Mouse (Mus musculus): ENCODE measurements around the gene Arhgdia.

Arhgdia gene

DNA sequence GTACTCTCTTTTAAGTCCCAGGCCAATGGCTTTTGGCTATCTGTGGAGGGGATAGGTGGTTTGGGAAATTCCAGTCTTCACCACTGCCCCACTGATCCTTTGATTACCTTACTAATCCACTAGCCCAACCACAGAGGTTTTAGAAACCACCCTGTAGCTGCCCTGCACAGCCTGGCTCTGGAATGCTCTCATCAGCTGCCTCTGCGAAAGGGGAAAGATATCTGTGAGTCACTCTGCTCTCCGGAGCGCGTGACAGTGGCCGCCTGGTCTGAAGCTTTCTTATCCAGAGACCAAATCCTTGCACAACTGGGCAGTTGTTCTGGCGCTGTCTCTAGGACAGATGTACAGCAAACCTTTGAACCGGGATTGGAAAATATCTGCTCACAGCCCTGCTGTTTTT, 26.6 kb downstream of the Arhgdia start:
- in situ Hi-C loops (cut with MboI, MseI): no loop called here

DNA sequence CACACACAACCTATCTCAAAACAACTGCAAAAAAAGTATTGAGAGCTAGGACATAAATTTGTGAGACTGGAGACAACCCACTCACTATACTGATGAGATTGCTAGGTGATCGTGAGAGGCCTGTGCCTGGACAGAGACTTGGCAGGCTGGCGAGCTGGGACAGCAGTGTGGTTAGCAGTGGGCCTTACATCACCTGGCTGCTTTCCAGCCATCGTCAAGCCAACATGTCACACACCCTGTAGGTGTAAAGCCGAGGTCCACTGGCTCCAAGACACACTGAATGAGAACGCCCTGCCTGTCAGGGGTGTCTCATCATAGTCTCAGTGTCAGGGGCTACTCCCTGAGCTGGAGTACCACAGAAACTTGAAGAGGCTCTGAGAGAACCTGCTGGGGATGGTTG, 28.7 kb downstream of the Arhgdia start:
- in situ Hi-C loops (cut with MboI, MseI): no loop called here

DNA sequence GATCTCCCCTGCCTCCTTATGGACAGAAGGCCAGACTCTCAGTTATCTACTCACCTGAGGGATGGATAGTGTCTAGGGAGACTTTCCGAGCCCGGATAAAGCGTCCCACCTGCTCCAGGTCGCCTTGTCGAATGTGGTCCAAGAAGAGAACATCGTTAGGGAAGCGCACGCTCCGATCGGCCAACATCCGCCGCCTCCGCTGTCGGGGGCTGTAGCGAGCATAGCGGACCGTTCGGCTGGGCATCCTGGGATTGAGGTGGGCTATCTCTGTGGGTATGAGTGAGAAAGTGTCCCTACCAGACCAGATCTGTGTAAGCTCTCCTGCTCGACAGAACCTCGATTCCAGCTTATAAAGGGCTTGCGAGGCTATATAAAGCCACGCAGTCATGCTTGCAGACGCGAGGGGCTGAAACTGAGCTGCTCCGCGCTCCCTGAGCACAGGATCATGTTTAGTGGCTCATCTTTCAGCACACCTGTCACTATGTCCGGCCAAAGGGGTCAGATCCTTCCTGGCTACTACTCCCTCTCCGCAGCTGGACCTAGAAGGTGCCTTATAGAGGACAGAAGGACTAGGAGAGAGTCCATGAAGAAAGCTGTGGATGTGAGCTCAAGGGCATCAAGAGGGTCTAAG, 30.5 kb downstream of the Arhgdia start, which contains the start of gene Ppp1r27:
TSS of gene Ppp1r27 (minus strand) at position 323 of the 631 bp plus-strand sequence.
- in situ Hi-C loops (cut with MboI, MseI): no loop called here

DNA sequence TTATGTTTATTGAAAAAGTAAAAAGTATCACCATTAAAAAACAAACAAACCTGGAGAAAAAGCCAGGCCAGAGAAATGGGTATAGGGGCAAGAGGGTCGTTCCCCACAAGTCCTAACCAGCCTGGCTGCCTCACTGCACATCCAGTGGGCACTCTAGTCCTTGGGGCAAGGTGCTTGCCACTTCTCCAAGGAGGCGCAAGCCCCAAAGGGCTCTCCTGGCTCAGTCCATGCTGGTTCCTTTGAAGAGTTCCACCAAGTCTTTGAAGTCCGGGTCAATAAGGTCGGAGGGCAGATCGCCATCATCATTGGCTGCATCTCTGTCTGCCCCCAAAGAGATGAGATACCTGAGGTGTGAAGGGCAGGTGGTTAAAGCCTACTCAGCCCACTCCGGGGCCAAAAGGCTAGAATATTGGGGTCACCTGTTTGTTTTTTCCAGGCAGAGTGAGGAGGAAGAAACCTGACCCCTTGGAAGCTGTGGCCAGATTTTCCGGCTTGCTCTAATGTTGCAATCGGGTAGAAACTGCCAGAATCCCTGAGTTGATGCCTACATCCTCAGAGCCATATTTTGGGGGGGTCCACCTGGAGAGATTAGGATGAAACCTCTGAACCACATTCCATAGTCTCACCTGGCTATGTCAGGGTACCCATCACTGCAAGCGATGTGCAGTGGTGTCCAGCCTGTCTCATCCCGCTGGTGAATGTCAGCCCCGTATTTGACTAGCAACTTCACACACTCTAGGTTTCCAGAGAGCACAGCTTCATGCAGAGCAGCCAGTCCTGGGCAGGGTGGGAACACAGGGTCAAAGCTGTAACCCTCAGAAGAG, 31.2 kb downstream of the Arhgdia start:
- in situ Hi-C loops (cut with MboI, MseI): no loop called here

DNA sequence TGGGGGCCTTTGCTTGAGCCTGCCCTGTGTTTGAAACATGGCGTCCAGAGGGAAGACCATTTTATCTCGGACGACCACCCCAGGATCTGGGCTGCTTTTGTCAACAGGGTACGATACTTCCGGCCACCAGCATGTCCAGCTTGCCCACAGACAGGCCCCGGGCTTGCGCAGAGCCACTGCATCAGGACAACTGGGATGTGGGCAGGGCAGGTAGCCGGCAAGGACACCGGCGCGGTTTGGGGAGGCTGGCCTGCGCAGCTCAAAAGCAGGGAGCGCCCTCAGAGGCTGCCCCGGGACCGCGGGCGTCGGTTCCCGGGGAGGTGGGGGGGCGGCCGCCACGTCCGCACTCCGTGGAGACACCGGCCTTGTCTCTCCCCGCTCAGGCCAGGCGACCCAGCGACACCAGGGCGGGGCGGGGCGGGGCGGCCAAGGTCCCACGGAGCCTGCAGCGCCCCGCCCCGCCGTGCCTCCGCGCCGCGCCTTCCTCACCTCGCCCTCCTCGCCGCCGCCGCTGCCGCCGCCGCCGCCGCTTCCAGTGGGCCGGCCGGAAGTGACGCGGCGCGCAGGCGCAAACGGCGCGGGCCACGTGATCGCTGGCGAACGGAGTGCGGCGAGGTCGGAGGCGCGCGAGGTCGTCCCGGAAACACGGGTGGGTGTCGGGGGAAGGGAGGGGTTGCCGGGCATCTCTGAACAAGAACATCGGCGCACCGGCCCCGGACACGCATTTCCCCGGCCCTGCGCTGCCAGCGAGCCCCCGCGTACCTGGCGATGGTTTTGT, 32.1 kb downstream of the Arhgdia start, which contains the start of gene Mcrip1:
TSS of gene Mcrip1 (minus strand) at position 560 of the 778 bp plus-strand sequence.
- in situ Hi-C loops (cut with MboI, MseI): no loop called here

DNA sequence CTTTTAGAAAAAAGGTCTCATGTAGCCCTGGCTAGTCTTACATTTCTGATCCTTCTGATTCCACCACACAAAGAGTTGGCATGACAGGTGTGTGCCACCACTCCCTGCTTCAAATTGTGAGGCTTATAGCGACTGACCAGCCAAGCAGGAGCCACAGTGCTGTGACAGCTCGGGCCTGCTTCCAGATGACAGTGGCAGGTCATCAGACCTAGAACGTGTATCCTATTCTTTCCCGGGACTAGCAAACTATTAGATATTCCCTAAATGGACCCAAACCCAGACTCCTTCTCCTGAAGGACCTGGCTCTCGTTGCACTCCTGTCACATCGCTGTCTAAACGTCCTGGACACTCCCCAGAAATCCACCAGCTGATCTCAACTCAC, 32.6 kb downstream of the Arhgdia start:
- in situ Hi-C loops (cut with MboI, MseI): no loop called here

DNA sequence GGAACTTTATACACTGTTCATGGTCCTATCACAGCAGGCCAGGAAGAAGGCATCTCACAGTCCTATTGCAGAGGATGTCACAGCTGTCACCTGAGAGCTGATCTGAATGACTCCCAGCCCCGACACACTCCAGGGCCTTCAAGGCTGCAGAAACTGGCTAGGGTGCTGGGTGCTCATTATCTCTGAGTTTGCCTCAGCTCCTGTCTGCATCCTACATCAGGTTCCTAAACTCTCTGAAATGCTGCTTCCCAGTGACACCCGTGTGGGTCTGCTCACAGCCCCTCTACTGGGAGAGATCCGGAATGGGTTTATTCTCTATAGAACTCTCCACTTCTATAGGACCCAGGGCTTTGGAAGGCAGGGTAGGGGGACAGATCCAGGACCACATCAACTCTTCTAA, 33.2 kb downstream of the Arhgdia start:
- in situ Hi-C loops (cut with MboI, MseI): no loop called here

DNA sequence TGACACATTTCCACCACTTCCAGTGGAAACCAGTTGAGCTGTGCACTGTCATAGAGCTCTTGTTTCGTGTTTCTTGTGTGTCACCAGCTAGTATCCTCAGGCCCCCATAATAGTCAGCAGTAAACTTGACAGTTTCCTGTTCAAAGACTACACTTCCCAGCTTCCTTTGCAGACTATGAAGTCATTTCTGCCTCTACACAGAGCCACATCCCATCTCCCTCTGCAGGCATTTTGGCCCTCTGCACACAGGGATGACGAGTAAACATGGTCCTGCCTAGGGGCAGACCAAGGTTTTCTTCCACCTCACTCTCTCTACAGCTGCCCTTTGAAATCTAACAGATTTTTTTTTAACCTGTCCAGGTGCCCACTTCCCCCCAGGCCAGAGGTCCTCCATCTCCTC, 34.0 kb downstream of the Arhgdia start:
- in situ Hi-C loops (cut with MboI, MseI): no loop called here

DNA sequence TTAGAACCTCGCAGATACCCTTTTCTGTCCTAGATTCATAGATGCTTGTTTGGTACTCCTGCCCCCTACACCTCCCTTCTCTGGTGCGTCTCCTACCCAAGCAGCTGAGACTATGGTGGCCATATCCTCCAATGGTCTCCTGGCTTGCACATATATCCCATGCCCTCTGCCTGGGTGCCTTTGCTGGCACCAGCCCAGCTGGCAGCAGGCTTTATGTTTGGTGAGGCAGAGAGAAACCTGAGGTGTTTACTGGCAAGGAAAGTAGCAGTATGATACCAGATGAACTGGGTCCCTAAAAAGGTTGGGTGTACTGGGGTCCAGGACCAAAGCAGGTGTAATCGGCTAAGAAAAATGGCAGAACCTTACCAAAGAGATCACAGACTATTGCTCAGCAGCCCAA, 35.5 kb downstream of the Arhgdia start:
- in situ Hi-C loops (cut with MboI, MseI): no loop called here

DNA sequence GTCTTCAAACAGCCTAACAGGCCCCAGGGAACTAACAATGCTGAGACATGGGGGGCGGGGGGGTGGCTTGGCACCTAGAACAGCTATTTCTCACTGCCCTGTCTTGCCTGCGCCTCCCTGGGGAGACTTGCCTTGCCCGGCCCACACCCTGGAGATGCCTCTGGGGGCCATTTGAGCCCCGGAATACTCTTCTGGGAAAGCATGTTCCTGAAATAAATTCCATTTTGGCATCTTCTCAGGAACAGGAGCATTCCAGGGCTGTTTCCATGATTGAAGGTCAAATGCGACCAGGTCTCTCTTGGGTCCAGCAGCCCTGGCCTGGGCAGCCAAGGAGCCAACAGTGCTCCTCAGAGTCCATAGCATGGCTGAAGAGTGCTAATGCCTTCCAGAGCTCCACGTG, 39.0 kb downstream of the Arhgdia start:
- in situ Hi-C loops (cut with MboI, MseI): no loop called here

DNA sequence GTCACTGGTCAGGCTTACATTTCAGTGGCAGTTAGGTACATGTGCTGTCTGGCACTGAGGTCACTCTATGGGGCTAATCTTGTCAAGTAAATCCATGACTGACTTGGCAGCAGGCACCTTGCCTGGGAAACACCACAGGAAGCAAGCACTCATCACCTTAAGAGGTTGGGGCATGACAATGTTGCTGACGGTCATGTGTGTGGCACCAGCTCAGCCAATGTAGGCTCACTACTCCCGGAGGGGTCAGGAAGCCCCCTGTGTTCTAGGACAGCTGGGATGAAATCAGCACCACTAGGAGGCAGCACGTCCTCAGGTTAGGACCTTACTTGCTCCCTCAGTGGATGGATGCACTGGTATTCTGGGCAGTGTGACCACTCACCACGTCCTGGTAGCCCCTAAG, 39.5 kb downstream of the Arhgdia start:
- in situ Hi-C loops (cut with MboI, MseI): no loop called here

DNA sequence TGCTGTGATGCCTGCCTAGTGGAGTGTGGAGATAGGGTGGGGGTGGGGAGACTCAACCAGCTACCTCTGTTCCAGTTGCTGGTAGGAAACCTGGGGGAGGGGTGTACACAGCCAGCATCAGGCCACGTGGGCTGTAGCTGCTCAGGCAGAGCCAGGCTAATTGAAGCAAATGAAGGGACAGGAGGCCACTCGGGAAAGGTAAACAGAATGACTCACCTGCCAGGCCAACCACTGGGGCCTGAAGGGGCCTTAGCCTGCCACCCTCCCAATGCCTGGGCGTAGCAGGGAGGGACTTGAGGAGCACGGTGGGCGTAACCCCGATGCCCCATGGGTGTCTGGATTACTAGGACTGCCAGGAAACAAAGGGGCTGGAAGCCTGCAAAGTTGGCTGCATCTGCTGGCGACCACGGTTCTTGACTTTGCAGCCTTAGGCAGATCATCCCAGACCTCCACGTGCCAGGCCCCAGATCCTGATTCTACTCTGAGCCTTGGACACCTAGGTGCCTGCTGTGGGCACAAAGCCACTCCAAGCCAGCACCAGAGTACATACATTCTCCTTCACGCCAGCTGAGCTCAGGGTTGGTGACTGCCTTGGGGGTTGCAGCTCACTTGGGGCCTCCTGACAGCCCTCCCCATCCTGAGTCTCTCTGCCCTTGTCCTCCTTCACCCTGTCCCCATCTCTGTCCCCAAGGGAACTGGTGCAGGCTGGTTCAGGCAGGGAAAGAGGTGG, 42.0 kb downstream of the Arhgdia start:
- in situ Hi-C loops (cut with MboI, MseI): no loop called here

DNA sequence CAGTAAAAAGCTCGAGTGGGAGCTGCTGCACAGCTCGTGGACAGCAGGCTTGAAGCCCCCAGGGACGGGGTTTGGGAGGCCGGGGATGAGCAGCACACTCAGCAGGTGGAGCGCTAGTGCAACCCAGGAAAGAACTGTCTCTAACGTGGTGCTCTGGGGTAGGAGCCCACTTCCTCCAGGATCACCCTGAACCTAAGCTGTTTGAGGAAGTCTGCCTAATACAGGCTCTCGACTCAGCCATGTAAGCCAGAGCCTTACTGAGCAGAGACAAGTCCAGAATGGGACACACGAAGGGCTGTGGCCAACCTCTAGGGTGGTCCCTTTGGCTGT, 42.5 kb downstream of the Arhgdia start:
- in situ Hi-C loops (cut with MboI, MseI): no loop called here

DNA sequence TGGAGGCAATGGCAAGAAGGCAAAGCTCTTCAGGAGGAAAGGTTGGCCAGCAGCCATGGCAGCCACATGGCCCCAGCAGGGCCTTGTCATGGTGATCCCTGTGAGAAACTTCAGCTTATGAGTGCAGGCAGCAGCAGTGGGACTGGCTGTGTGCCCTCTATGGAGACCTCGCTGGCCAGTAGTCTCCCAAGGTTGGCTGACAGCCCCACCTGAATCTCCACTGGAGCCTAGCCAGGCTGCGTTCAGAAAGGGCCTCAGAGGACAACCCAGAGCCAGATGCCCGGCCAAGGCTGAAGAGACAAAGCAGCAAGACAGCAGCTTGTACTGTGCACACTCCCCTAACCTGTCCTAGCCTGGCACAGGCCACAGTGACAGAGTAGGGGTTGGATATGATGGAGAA, 42.9 kb downstream of the Arhgdia start:
- in situ Hi-C loops (cut with MboI, MseI): no loop called here

DNA sequence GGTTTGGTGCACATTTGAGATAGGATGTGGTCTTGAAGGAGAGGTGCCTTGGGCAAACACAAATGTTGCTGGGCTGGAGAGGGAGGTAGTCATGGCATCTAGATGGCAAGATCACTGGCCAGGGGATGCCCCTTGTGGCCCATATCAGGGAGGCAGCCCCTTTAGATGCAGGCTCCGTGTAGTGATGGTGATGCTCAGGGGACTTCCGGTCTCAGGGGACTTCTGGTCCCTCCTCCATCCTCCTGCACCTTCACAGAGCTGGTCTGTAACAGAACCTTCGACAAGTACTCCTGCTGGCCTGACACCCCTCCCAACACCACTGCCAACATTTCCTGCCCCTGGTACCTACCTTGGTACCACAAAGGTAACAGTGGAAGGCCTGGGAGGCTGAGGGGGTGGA, 45.6 kb downstream of the Arhgdia start:
- in situ Hi-C loops (cut with MboI, MseI): no loop called here

DNA sequence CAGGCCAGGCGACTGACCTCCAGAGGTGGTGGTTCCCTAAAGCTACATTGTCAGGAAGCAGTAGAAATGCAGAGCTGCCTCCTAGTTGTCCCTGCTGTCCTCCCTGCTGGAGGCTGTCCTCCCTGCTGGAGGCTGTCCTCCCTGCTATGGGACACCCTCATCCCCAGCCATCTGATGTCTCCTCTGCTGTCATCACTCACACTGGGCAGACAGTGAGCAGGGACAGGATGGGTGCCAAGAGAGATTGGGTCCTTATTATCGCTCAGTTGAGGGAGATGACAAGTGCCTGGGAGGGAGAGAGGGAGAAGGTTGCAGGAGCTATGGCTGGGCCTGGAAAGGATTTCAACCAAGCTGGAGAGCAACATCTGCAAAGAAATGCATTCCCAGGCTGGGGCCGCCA, 46.3 kb downstream of the Arhgdia start:
- in situ Hi-C loops (cut with MboI, MseI): no loop called here

DNA sequence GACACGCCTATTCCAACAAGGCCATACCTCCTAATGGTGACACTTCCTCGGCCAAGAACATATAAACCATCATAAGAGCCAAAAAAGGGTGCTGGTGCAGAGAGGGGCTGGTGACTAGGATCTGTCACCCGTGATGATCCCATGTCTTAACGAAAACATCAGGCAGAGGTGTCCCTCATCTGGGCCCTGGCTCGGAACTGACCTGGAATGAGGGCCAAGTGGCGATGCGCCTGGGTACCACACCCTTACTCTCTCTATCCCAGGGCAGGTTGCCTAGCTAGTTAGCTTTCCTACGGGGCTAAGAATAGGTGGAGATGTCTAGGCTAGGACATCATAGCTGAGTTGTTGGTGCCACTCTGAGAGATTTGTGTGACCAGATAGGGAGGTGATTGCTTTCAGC, 47.3 kb downstream of the Arhgdia start:
- in situ Hi-C loops (cut with MboI, MseI): no loop called here

DNA sequence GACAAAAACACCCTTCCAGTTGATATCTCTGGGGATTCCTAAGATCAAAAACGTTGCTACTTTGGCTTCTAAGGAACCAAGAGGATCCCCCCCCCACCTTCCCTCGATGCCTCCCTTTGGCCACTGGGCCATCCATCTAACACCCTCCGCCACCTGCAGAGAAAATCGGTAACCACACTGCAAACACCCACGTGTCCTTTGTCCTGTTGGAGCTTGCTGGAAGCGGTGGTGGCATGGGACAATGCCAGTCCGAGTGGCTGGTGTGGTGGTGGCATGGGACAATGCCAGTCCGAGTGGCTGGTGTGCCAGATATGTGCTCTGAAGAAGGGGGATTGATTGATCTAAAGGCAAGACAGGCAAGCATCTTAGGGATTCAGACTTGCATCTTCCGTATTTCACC, 49.8 kb downstream of the Arhgdia start:
- in situ Hi-C loops (cut with MboI, MseI): no loop called here

DNA sequence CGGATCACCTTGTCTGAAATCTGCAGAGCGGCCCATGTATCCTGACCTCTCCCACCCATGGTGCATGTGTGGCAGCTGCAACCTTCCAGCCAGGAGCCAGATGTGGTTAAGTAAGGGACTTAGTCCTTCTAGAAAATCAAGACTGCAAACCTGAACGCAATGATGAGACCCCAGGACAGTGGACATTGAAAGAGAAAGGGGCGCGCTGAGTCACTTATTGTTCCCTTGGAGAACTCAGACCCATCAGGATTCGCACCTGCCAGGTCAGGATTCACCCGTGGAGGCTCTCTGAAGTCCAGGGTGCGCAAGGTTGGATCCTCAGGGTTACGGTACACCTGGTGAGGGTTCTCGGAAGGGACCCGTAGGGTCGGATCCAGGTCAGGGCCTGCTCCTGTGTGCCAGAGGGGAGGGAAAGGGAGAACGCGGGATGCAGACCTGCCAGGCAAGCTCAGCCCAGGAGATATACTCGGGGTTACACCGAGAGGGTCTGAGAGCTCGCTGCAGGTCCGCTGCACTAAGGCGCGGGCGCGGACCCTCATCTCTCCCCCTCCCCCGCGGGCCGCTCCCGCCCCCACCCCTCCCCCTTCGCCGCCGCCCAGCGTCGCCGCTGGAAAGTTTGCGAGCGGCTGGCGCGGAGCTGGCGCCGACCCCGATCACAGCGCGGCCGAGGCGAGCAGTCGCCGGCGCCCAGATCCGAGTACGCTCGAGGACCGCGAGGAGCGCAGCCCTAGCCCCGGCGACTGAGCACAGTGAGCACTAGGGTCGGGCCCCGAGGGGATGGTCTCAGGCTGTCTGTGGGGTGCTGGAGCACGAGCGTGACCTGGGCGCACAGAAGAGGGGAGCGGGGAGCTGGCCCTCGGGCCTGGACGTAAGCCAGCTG, 51.1 kb downstream of the Arhgdia start, which contains the start of gene Gcgr:
TSS of gene Gcgr (plus strand) at position 615 of the 880 bp plus-strand sequence.
- in situ Hi-C loops (cut with MboI, MseI): no loop called here

DNA sequence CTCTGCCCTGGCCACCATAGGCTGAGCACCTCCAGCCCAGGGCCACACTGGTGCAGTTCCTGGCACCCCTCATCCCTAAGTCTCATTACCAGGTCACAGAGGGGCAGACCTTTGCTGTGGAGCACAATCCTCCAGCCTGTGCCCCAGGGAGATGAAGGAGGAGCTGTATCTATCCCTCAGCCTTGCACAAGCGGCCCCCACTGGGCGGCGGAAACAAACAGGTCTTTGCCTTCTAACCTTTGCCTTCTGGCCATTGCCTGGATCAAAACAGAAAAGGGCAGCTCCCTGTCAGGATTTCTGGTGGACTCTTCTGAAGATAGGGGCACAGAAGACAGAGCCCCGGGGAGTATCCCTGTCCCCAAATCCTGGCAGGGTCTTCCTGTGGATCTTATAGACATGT, 52.5 kb downstream of the Arhgdia start:
- in situ Hi-C loops (cut with MboI, MseI): no loop called here
